Mouse (Mus musculus) CH12.LX (cell line): ENCODE results near the gene Fopnl. TPM values are rescaled to one million over a fixed set of nuclear protein-coding genes. Genes with fewer than 3 reads are reported as not detected.

Source experiments
- DNase-seq: peaks from one replicate; pipeline ENCODE4 v3.0.0-alpha.2; 2013; ENCODE audit errors: extremely low read depth
- H3K27ac ChIP-seq: 2 replicates; pipeline ENCODE4 v1.5.1; 2012; ENCODE audit warnings: low read depth, mild to moderate bottlenecking, control low read depth, moderate library complexity; ENCODE audit not compliant: insufficient read depth
- H3K27me3 ChIP-seq: replicated peaks from 2 replicates; pipeline ENCODE3; 2012; ENCODE audit warnings: inconsistent platforms
- H3K36me3 ChIP-seq, 2 experiments: replicated peaks in 1 of 2; 2 replicates each; pipeline versions ENCODE3 to v1.6.1; 2012; ENCODE audit warnings: inconsistent platforms in 1 of 2, low read length in 1 of 2, mild to moderate bottlenecking in 1 of 2, mixed read lengths in 1 of 2, moderate library complexity in 1 of 2; ENCODE audit not compliant: control insufficient read depth in 1 of 2, insufficient read depth in 1 of 2
- H3K4me1 ChIP-seq, 2 experiments: 2 replicates each; pipeline ENCODE4 v1.6.1; 2012; ENCODE audit warnings: inconsistent platforms in 1 of 2, moderate library complexity in 1 of 2; ENCODE audit not compliant: insufficient read depth in 2 of 2, control insufficient read depth in 1 of 2
- H3K4me2 ChIP-seq: 2 replicates; pipeline ENCODE4 v1.6.1; 2012; ENCODE audit warnings: low read depth, mild to moderate bottlenecking, control low read depth; ENCODE audit not compliant: poor library complexity, insufficient read depth, severe bottlenecking
- H3K4me3 ChIP-seq, 3 experiments: fragments of 150-350 bp in 1 of 3; sonication (generic) in 1 of 3; replicated peaks in 1 of 3; 2 replicates each; pipeline versions ENCODE3 to v1.5.1; 2011 to 2012; ENCODE audit warnings: low read depth in 2 of 3, low read length in 2 of 3, mild to moderate bottlenecking in 2 of 3, moderate library complexity in 2 of 3, control low read depth in 1 of 3, improper control_type of control experiment in 1 of 3, inconsistent platforms in 1 of 3, mixed read lengths in 1 of 3; ENCODE audit not compliant: poor library complexity in 1 of 3
- H3K79me2 ChIP-seq: replicated peaks from 2 replicates; pipeline ENCODE4 v1.6.1; 2012; ENCODE audit warnings: mild to moderate bottlenecking, moderate library complexity; ENCODE audit not compliant: control insufficient read depth, poor library complexity, insufficient read depth, severe bottlenecking; ENCODE audit errors: extremely low read depth
- H3K9ac ChIP-seq: 2 replicates; pipeline ENCODE4 v1.6.1; 2012; ENCODE audit warnings: low read depth, mild to moderate bottlenecking, control low read depth, moderate library complexity; ENCODE audit not compliant: insufficient read depth
- H3K9me3 ChIP-seq: replicated peaks from 2 replicates; pipeline ENCODE3; 2012; ENCODE audit warnings: low read length, inconsistent platforms, mixed read lengths
- CHD1 ChIP-seq: IDR thresholded peaks from 2 replicates; pipeline ENCODE4 v1.6.1; 2012; ENCODE audit warnings: low read depth, low read length, improper control_type of control experiment, inconsistent platforms
- CHD2 ChIP-seq: IDR thresholded peaks from 2 replicates; pipeline ENCODE4 v1.6.1; 2011; ENCODE audit warnings: low read length, improper control_type of control experiment
- CTCF ChIP-seq, 2 experiments: IDR thresholded peaks in 1 of 2; conservative IDR thresholded peaks in 1 of 2; 2 replicates each; pipeline ENCODE4 v1.5.1; 2011 to 2012; ENCODE audit warnings: low read depth in 2 of 2, low read length in 2 of 2, improper control_type of control experiment in 1 of 2, inconsistent platforms in 1 of 2, mild to moderate bottlenecking in 1 of 2, moderate library complexity in 1 of 2
- E2F4 ChIP-seq: IDR thresholded peaks from 2 replicates; pipeline ENCODE4 v1.6.1; 2011; ENCODE audit warnings: low read depth, low read length, improper control_type of control experiment; ENCODE audit not compliant: insufficient replicate concordance
- EP300 ChIP-seq: IDR thresholded peaks from 2 replicates; pipeline ENCODE4 v1.6.1; 2011; ENCODE audit warnings: low read length, improper control_type of control experiment
- ETS1 ChIP-seq: conservative IDR thresholded peaks from 2 replicates; pipeline ENCODE4 v1.6.1; 2012; ENCODE audit warnings: low read depth, mild to moderate bottlenecking, inconsistent platforms, low read length, improper control_type of control experiment, moderate library complexity
- GABPA ChIP-seq: IDR thresholded peaks from 2 replicates; pipeline ENCODE4 v1.6.1; 2012; ENCODE audit warnings: low read depth, low read length, improper control_type of control experiment, inconsistent platforms; ENCODE audit not compliant: insufficient replicate concordance
- HCFC1 ChIP-seq: IDR thresholded peaks from 2 replicates; pipeline ENCODE4 v1.6.1; 2012; ENCODE audit warnings: low read depth, mild to moderate bottlenecking, inconsistent platforms, low read length, improper control_type of control experiment
- JUN ChIP-seq: IDR thresholded peaks from 2 replicates; pipeline ENCODE4 v1.6.1; 2011; ENCODE audit warnings: low read depth, mild to moderate bottlenecking, low read length, improper control_type of control experiment, moderate library complexity; ENCODE audit not compliant: insufficient read depth
- JUND ChIP-seq: conservative IDR thresholded peaks from 2 replicates; pipeline ENCODE4 v1.6.1; 2011; ENCODE audit warnings: low read depth, low read length, improper control_type of control experiment
- KAT2A ChIP-seq: IDR thresholded peaks from 2 replicates; pipeline ENCODE4 v1.6.1; 2012; ENCODE audit warnings: low read length, improper control_type of control experiment, inconsistent platforms; ENCODE audit not compliant: insufficient replicate concordance
- MAFK ChIP-seq: IDR thresholded peaks from 2 replicates; pipeline ENCODE4 v1.6.1; 2011; ENCODE audit warnings: low read length, improper control_type of control experiment; ENCODE audit not compliant: insufficient replicate concordance
- MAX ChIP-seq: IDR thresholded peaks from 2 replicates; pipeline ENCODE4 v1.6.1; 2011; ENCODE audit warnings: low read length, improper control_type of control experiment
- MAZ ChIP-seq: IDR thresholded peaks from 2 replicates; pipeline ENCODE4 v1.6.1; 2012; ENCODE audit warnings: low read depth, mild to moderate bottlenecking, inconsistent platforms, low read length, improper control_type of control experiment, moderate library complexity
- MEF2A ChIP-seq: IDR thresholded peaks from 2 replicates; pipeline ENCODE4 v1.6.1; 2014; ENCODE audit warnings: low read depth, mild to moderate bottlenecking, inconsistent platforms, low read length, improper control_type of control experiment, borderline replicate concordance
- MXI1 ChIP-seq: IDR thresholded peaks from 2 replicates; pipeline ENCODE4 v1.6.1; 2011; ENCODE audit warnings: mild to moderate bottlenecking, low read depth, low read length, improper control_type of control experiment
- NELFE ChIP-seq: IDR thresholded peaks from 2 replicates; pipeline ENCODE4 v1.6.1; 2011; ENCODE audit warnings: low read depth, low read length, improper control_type of control experiment
- NRF1 ChIP-seq: IDR thresholded peaks from 2 replicates; pipeline ENCODE4 v1.6.1; 2014; ENCODE audit warnings: low read depth, mild to moderate bottlenecking, inconsistent platforms, low read length, improper control_type of control experiment, moderate library complexity
- POLR2AphosphoS2 ChIP-seq: IDR thresholded peaks from 2 replicates; pipeline ENCODE4 v1.6.1; 2011; ENCODE audit warnings: low read depth, low read length, improper control_type of control experiment
- RAD21 ChIP-seq: IDR thresholded peaks from 2 replicates; pipeline ENCODE4 v1.6.1; 2011; ENCODE audit warnings: low read depth, mild to moderate bottlenecking, low read length, improper control_type of control experiment, moderate library complexity
- RCOR1 ChIP-seq: conservative IDR thresholded peaks from 2 replicates; pipeline ENCODE4 v1.6.1; 2012; ENCODE audit warnings: low read depth, mild to moderate bottlenecking, inconsistent platforms, low read length, improper control_type of control experiment
- SMC3 ChIP-seq: IDR thresholded peaks from 2 replicates; pipeline ENCODE4 v1.6.1; 2011; ENCODE audit warnings: low read depth, low read length, improper control_type of control experiment
- TBP ChIP-seq: conservative IDR thresholded peaks from 2 replicates; pipeline ENCODE4 v1.6.1; 2011; ENCODE audit warnings: low read depth, low read length, improper control_type of control experiment
- TCF12 ChIP-seq: IDR thresholded peaks from 2 replicates; pipeline ENCODE4 v1.6.1; 2014; ENCODE audit warnings: low read depth, mild to moderate bottlenecking, inconsistent platforms, low read length, improper control_type of control experiment
- UBTF ChIP-seq: IDR thresholded peaks from 2 replicates; pipeline ENCODE4 v1.6.1; 2012; ENCODE audit warnings: low read depth, mild to moderate bottlenecking, inconsistent platforms, low read length, improper control_type of control experiment, moderate library complexity
- USF1 ChIP-seq: IDR thresholded peaks from 2 replicates; pipeline ENCODE4 v1.6.1; 2014; ENCODE audit warnings: low read depth, mild to moderate bottlenecking, inconsistent platforms, low read length, improper control_type of control experiment
- USF2 ChIP-seq: conservative IDR thresholded peaks from 2 replicates; pipeline ENCODE4 v1.6.1; 2011; ENCODE audit warnings: low read depth, low read length, improper control_type of control experiment
- ZC3H11A ChIP-seq: IDR thresholded peaks from 2 replicates; pipeline ENCODE4 v1.6.1; 2012; ENCODE audit warnings: low read depth, mild to moderate bottlenecking, inconsistent platforms, low read length, improper control_type of control experiment
- ZKSCAN1 ChIP-seq: IDR thresholded peaks from 2 replicates; pipeline ENCODE4 v1.6.1; 2012; ENCODE audit warnings: low read depth, inconsistent platforms, low read length, improper control_type of control experiment, borderline replicate concordance
- ZNF384 ChIP-seq: IDR thresholded peaks from 2 replicates; pipeline ENCODE4 v1.6.1; 2012; ENCODE audit warnings: low read depth, low read length, improper control_type of control experiment, inconsistent platforms
- dilution Hi-C: fragments of 300-500 bp; cut with MboI; formaldehyde crosslinking; loops from 2 replicates; pipeline ENCODE4 v1.14.3; 2020; ENCODE audit warnings: low sequenced_read_pairs; ENCODE audit not compliant: extremely low pct_unique_long_range_greater_than_20kb, extremely low pct_ligation_motif_present
- in situ Hi-C: fragments of 300-500 bp; cut with MboI; formaldehyde crosslinking; loops from 3 replicates; pipeline ENCODE4 v1.14.3; 2019; ENCODE audit warnings: low sequenced_read_pairs, low pct_ligation_motif_present, low pct_unique_long_range_greater_than_20kb, mixed read lengths
- polyA plus RNA-seq: library from polyadenylated mRNA; unstranded; fragments of >175 nt; gene quantifications from 2 replicates; pipeline ENCODE4 v1.2.1, GENCODE M21; 2012; ENCODE audit warnings: low read depth; ENCODE audit not compliant: insufficient read length
- total RNA-seq, 2 experiments: library from RNA; depleted of rRNA; stranded (reverse); fragments of 300-350 nt in 1 of 2; fragments of >200 nt in 1 of 2; gene quantifications; 2 replicates each; pipeline ENCODE4 v1.2.3; 2012 to 2014

The Fopnl gene
- total and polyA plus RNA-seq, 3 experiments, result 32.8 to 153 (median 56.8) TPM

DNA sequence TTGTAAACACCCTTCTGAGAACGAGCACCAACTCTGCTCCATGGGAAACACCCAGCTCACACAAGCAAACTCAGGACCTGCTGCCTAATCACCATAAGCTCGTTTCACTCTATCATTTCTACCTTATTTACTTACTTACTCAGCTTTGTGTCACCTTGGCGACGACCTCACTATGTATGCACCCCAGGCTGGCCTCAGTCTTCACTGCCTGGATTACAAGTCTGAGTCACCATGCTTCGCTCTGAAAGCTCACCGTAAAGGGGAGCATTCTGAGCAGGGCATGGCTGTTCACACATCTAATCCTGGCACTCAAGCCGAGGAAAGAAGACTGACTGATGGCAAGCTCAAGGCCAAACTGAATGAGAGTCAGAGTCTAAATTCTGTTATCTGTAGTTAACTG, 13.5 kb downstream of the Fopnl start:
- H3K27me3 ChIP-seq, result no peaks in the 10 kb centered on the region
- no peak overlapping the region for H3K9ac ChIP-seq
- no peak overlapping the region for H3K27ac ChIP-seq
- no peak overlapping the region for H3K4me3 ChIP-seq
- H3K36me3 ChIP-seq, result peaks cover 46 to 90% of the 10 kb centered on the region in 2 experiments
- dilution Hi-C loops, result no loop called here
- TF ChIP-seq ETS1 (no peak), TBP (no peak), CTCF (conservative IDR thresholded peaks at IDR 0.05 in 1 of 2, IDR thresholded peaks at IDR 0.05 in 1 of 2; ENCODE audit: low read depth in 2 of 2, low read length in 2 of 2) (no peak), ZNF384 (no peak), USF1 (no peak), ZC3H11A (no peak), MAZ (no peak), USF2 (no peak), POLR2AphosphoS2 (no peak), UBTF (no peak), NRF1 (no peak), EP300 (no peak), NELFE (no peak), HCFC1 (no peak), RAD21 (no peak), KAT2A (no peak), E2F4 (no peak)
- no peak overlapping the region for H3K4me2 ChIP-seq
- in situ Hi-C loops, result no loop called here
- no peaks in the 10 kb centered on the region for H3K9me3 ChIP-seq
- H3K4me1 ChIP-seq, result peaks cover 0 to 29% of the 10 kb centered on the region in 2 experiments; a peak in 2 of 4 replicates
- no peaks in the 10 kb centered on the region for H3K79me2 ChIP-seq
- peak; percentile 29 for DNase-seq

DNA sequence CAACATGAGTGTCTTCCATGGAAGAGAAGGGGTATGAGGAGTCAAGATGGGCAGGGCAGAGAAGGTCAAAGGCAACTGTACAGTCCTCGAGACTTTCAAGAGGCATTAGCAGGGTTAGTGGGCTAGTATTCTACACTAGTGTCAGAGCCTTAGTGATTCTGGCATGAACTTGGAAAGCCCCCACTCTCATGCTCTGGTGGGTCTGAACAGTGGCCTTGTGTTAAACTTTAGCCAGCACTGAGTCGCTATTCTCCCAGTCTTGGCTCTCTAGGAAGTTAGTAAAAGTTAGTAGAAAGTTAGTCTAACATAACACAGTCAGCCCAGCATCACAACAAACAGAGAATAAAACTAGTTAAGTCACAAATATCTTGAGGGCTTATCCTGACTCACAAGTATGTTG, 14.1 kb downstream of the Fopnl start:
- no peaks in the 10 kb centered on the region for H3K9me3 ChIP-seq
- no peaks in the 10 kb centered on the region for H3K79me2 ChIP-seq
- H3K4me1 ChIP-seq, result peaks cover 0 to 29% of the 10 kb centered on the region in 2 experiments; a peak in 2 of 4 replicates
- no peak for DNase-seq
- no peaks in the 10 kb centered on the region for H3K27me3 ChIP-seq
- no peak overlapping the region for H3K4me2 ChIP-seq
- TF ChIP-seq JUN (no peak), CHD2 (no peak), MEF2A (no peak), KAT2A (no peak), UBTF (no peak), JUND (no peak), CTCF (conservative IDR thresholded peaks at IDR 0.05 in 1 of 2, IDR thresholded peaks at IDR 0.05 in 1 of 2; ENCODE audit: low read depth in 2 of 2, low read length in 2 of 2) (no peak), TCF12 (no peak), MAX (no peak), MXI1 (no peak), GABPA (no peak), CHD1 (no peak), EP300 (no peak), ZKSCAN1 (no peak), USF1 (no peak), NRF1 (no peak), POLR2AphosphoS2 (no peak), RCOR1 (no peak), SMC3 (no peak), MAFK (no peak)
- TF ChIP-seq, all 38 proteins: peak for 0
- in situ Hi-C loops, result no loop called here
- Histone ChIP-seq H3K27ac (no peak overlapping the region), H3K4me3 (no peak overlapping the region), H3K36me3 (peaks cover 42 to 89% of the 10 kb centered on the region in 2 experiments), H3K9ac (no peak overlapping the region)
- dilution Hi-C loops, result no loop called here
